Mouse (Mus musculus) liver, embryonic 15.5 days (tissue): ENCODE results near the gene AI837181. TPM values are rescaled to one million over a fixed set of nuclear protein-coding genes. Genes with fewer than 3 reads are reported as not detected.

Source experiments
- ATAC-seq: fragments of 200-750 bp; cut with Nextera tagmentation; 2 replicates; pipeline ENCODE4 v1.8.0; 2017; ENCODE audit warnings: moderate number of reproducible peaks, mild to moderate bottlenecking, moderate library complexity; ENCODE audit not compliant: insufficient read depth
- H3K27ac ChIP-seq: fragments of 300-500 bp; sonication (generic); replicated peaks from 2 replicates; pipeline ENCODE4 v1.5.1; 2015; ENCODE audit warnings: mild to moderate bottlenecking, inconsistent platforms
- H3K27me3 ChIP-seq: fragments of 300-500 bp; sonication (generic); 2 replicates; pipeline ENCODE4 v1.6.1; 2015; ENCODE audit warnings: mild to moderate bottlenecking, inconsistent platforms
- H3K36me3 ChIP-seq: fragments of 300-500 bp; sonication (generic); replicated peaks from 2 replicates; pipeline ENCODE4 v1.6.1; 2015; ENCODE audit warnings: moderate library complexity, mild to moderate bottlenecking, inconsistent platforms
- H3K4me1 ChIP-seq: fragments of 300-500 bp; sonication (generic); replicated peaks from 2 replicates; pipeline ENCODE4 v1.6.1; 2015; ENCODE audit warnings: inconsistent platforms
- H3K4me2 ChIP-seq: fragments of 300-500 bp; sonication (generic); 2 replicates; pipeline ENCODE4 v1.6.1; 2015; ENCODE audit warnings: moderate library complexity, mild to moderate bottlenecking, inconsistent platforms
- H3K4me3 ChIP-seq: fragments of 300-500 bp; sonication (generic); replicated peaks from 2 replicates; pipeline ENCODE4 v1.5.1; 2015; ENCODE audit warnings: mild to moderate bottlenecking, inconsistent platforms
- H3K9ac ChIP-seq: fragments of 300-500 bp; sonication (generic); 2 replicates; pipeline ENCODE4 v1.6.1; 2015; ENCODE audit warnings: moderate library complexity, mild to moderate bottlenecking, inconsistent platforms
- H3K9me3 ChIP-seq: fragments of 300-500 bp; sonication (generic); replicated peaks from 2 replicates; pipeline ENCODE4 v1.6.1; 2016; ENCODE audit warnings: inconsistent platforms
- WGBS: fragments of 180-500 bp; shearing (Covaris S2); methylation state at CpG from one replicate; pipeline ENCODE4 v1.1.7; 2015; ENCODE audit warnings: mixed read lengths; ENCODE audit not compliant: insufficient replicate concordance; 5-methylcytosine and 5-hydroxymethylcytosine counted together
- polyA plus RNA-seq: library from polyadenylated mRNA; unstranded; fragments of >200 nt; fragmentation: Nextera tagmentation; extraction: Ambion mirVana; gene quantifications from 2 replicates; pipeline ENCODE4 v1.2.1, GENCODE M21; 2015

The AI837181 gene
- polyA plus RNA-seq, 1 experiment from 2014 or later = 17.6 TPM

- Histone ChIP-seq H3K36me3 (peaks cover 18% of the 10 kb centered on the region), H3K4me3 (no peak overlapping the region), H3K9me3 (no peaks in the 10 kb centered on the region), H3K27ac (no peak overlapping the region), H3K4me1 (peaks cover 37% of the 10 kb centered on the region), H3K4me2 (no peak overlapping the region), H3K9ac (no peak overlapping the region), H3K27me3 (no peaks in the 10 kb centered on the region)
- no peak for ATAC-seq
- WGBS = 66% methylated on average over 2 of the region's 2 CpGs
Observed at GRCm38 (mm10) chr19:5428083-5428482, 3.1 kb downstream of the AI837181 start.

- Histone ChIP-seq H3K36me3 (peaks cover 15% of the 10 kb centered on the region), H3K4me1 (peaks cover 36% of the 10 kb centered on the region), H3K27ac (no peak overlapping the region), H3K4me2 (no peak overlapping the region), H3K27me3 (peaks cover 2% of the 10 kb centered on the region; the same call in 1 of the 2 replicates), H3K9ac (no peak overlapping the region), H3K4me3 (no peak overlapping the region), H3K9me3 (no peaks in the 10 kb centered on the region)
- ATAC-seq = no peak
- WGBS = 63% methylated on average over 4 of the region's 4 CpGs
Observed at GRCm38 (mm10) chr19:5429219-5429618, 4.3 kb downstream of the AI837181 start.

- Histone ChIP-seq H3K9me3 (no peaks in the 10 kb centered on the region), H3K27me3 (peaks cover 7% of the 10 kb centered on the region), H3K4me3 (no peak overlapping the region), H3K4me2 (no peak overlapping the region), H3K4me1 (peaks cover 32% of the 10 kb centered on the region), H3K27ac (no peak overlapping the region), H3K36me3 (peaks cover 15% of the 10 kb centered on the region), H3K9ac (no peak overlapping the region)
- WGBS = 57% methylated on average over 8 of the region's 8 CpGs
- no peak for ATAC-seq
Observed at GRCm38 (mm10) chr19:5429806-5430205, 4.9 kb downstream of the AI837181 start.

- no peaks in the 10 kb centered on the region for H3K9me3 ChIP-seq
- H3K4me1 ChIP-seq = peaks cover 32% of the 10 kb centered on the region
- no peak for ATAC-seq
- 64% methylated on average over 1 of the region's 1 CpGs for WGBS
- H3K27ac ChIP-seq = no peak overlapping the region
- peaks cover 15% of the 10 kb centered on the region for H3K36me3 ChIP-seq
- no peak overlapping the region for H3K4me3 ChIP-seq
- peaks cover 11% of the 10 kb centered on the region for H3K27me3 ChIP-seq
- no peak overlapping the region for H3K9ac ChIP-seq
- H3K4me2 ChIP-seq = no peak overlapping the region
Observed at GRCm38 (mm10) chr19:5430408-5430807, 5.5 kb downstream of the AI837181 start.

GRCm38 (mm10) chr19:5431911-5432464 is 7.0 kb downstream of the AI837181 start:
- H3K9ac ChIP-seq = no peak overlapping the region
- H3K9me3 ChIP-seq = no peaks in the 10 kb centered on the region
- peaks cover 17% of the 10 kb centered on the region for H3K4me1 ChIP-seq
- no peak overlapping the region for H3K27ac ChIP-seq
- no peak for ATAC-seq
- H3K27me3 ChIP-seq = peaks cover 14% of the 10 kb centered on the region
- WGBS = 56% methylated on average over 4 of the region's 4 CpGs
- peaks cover 4% of the 10 kb centered on the region; the same call in 1 of the 2 replicates for H3K36me3 ChIP-seq
- no peak overlapping the region for H3K4me2 ChIP-seq
- H3K4me3 ChIP-seq = no peak overlapping the region

GRCm38 (mm10) chr19:5432992-5433852 is 8.3 kb downstream of the AI837181 start:
- H3K9ac ChIP-seq = peak overlapping the region; percentile 46; the same call in 1 of the 2 replicates
- H3K4me3 ChIP-seq = peak overlapping the region; percentile 51
- ATAC-seq = peak; percentile 45
- H3K27ac ChIP-seq = peak overlapping the region; percentile 64; the same call in 1 of the 2 replicates
- H3K4me1 ChIP-seq = peaks cover 17% of the 10 kb centered on the region
- peak overlapping the region; percentile 81 for H3K4me2 ChIP-seq
- no peaks in the 10 kb centered on the region for H3K9me3 ChIP-seq
- H3K36me3 ChIP-seq = no peaks in the 10 kb centered on the region
- peaks cover 18% of the 10 kb centered on the region for H3K27me3 ChIP-seq
- WGBS = 5% methylated on average over 16 of the region's 16 CpGs

GRCm38 (mm10) chr19:5433951-5434350 is 9.0 kb downstream of the AI837181 start:
- H3K4me2 ChIP-seq = peak overlapping the region; percentile 81
- peaks cover 18% of the 10 kb centered on the region for H3K27me3 ChIP-seq
- no peak overlapping the region for H3K9ac ChIP-seq
- H3K4me3 ChIP-seq = no peak overlapping the region
- peaks cover 17% of the 10 kb centered on the region for H3K4me1 ChIP-seq
- peak overlapping the region; percentile 64; the same call in 1 of the 2 replicates for H3K27ac ChIP-seq
- ATAC-seq = no peak
- WGBS = 47% methylated on average over 7 of the region's 7 CpGs
- H3K36me3 ChIP-seq = no peaks in the 10 kb centered on the region
- no peaks in the 10 kb centered on the region for H3K9me3 ChIP-seq

- Histone ChIP-seq H3K9me3 (no peaks in the 10 kb centered on the region), H3K36me3 (no peaks in the 10 kb centered on the region), H3K4me2 (no peak overlapping the region), H3K27ac (no peak overlapping the region), H3K9ac (no peak overlapping the region), H3K4me3 (no peak overlapping the region), H3K4me1 (peaks cover 22% of the 10 kb centered on the region), H3K27me3 (peaks cover 60% of the 10 kb centered on the region)
- 49% methylated on average over 9 of the region's 9 CpGs for WGBS
- no peak for ATAC-seq
Observed at GRCm38 (mm10) chr19:5444371-5444908, 19.5 kb downstream of the AI837181 start.

- Histone ChIP-seq H3K4me3 (no peak overlapping the region), H3K27ac (no peak overlapping the region), H3K27me3 (peaks cover 65% of the 10 kb centered on the region), H3K4me2 (no peak overlapping the region), H3K4me1 (peaks cover 22% of the 10 kb centered on the region), H3K36me3 (no peaks in the 10 kb centered on the region), H3K9ac (no peak overlapping the region), H3K9me3 (no peaks in the 10 kb centered on the region)
- ATAC-seq = no peak
- 38% methylated on average over 7 of the region's 7 CpGs for WGBS
Observed at GRCm38 (mm10) chr19:5444954-5445353, 20.0 kb downstream of the AI837181 start.

- Histone ChIP-seq H3K4me3 (no peak overlapping the region), H3K9me3 (no peaks in the 10 kb centered on the region), H3K27me3 (peaks cover 73% of the 10 kb centered on the region), H3K27ac (no peak overlapping the region), H3K4me1 (peaks cover 22% of the 10 kb centered on the region), H3K36me3 (no peaks in the 10 kb centered on the region), H3K4me2 (no peak overlapping the region), H3K9ac (no peak overlapping the region)
- WGBS = 70% methylated on average over 5 of the region's 5 CpGs
- ATAC-seq = no peak
Observed at GRCm38 (mm10) chr19:5445747-5446146, 20.8 kb downstream of the AI837181 start.
